Mouse (Mus musculus) erythroblast, embryonic 14.5 days (primary cell): ENCODE measurements around the gene Gng2.

Source experiments
- GATA1 ChIP-seq: IDR thresholded peaks from 2 replicates; pipeline ENCODE4 v1.6.1; 2012; ENCODE audit warnings: low read length, inconsistent platforms, mixed read lengths
- TAL1 ChIP-seq: IDR thresholded peaks from 3 replicates; pipeline ENCODE4 v1.6.1; 2012; ENCODE audit warnings: low read length, inconsistent platforms, mixed read lengths

DNA sequence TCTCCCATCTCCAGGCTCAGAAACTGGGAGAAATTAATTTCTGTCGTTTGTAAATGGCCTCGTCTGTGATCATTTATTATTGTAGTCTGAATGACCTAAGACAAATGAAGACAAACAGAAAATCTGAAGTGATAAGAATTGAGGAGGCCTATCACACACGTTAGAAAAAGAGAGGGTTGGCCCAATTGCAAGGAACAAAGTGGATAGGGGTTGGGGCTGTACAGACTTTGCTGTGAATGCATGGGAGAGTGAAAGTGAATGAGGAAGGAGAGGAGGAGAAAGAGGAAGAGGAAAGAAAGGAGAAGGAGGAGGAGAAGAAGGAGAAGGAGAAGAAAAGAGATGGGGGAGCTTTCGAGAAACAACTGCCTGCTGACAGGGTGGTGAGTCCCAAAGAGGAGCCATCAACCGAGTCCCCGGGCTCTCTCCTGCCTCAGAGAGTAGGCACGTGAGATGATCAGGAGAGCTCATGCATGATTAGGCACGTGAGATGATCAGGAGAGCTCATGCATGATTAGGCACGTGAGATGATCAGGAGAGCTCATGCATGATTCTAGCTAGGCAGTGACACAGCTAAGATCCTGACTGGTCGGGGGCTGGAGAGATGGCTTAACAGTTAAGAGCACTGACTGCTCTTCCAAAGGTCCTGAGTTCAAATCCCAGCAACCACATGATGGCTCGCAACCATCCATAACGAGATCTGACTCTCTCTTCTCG is 5.0 kb downstream of the Gng2 start:
- TF ChIP-seq TAL1 (no peak), GATA1 (no peak)
